Mouse (Mus musculus): Measurements from ENCODE around the gene Kmo. TPM values are rescaled to one million over a fixed set of nuclear protein-coding genes. Genes with fewer than 3 reads are reported as not detected.

Gene Kmo
- polyA plus RNA-seq, 1 experiment from 2014 or later: 1.1 TPM

- Histone ChIP-seq H3K9me3 (no peaks in the 10 kb centered on the region), H3K36me3 (peaks cover 35% of the 10 kb centered on the region), H3K4me3 (replicated peaks) (no peak overlapping the region), H3K9ac (no peak overlapping the region), H3K27ac (peak overlapping the region; percentile 54), H3K27me3 (replicated peaks) (no peaks in the 10 kb centered on the region), H3K4me1 (no peaks in the 10 kb centered on the region), H3K4me2 (no peak overlapping the region)
- peak; percentile 85 for ATAC-seq (ENCODE audit: insufficient read depth, low FRiP score, low read depth)
- 71% methylated on average over 18 of the region's 18 CpGs for WGBS
Measured at GRCm38 (mm10) chr1:175607838-175608585, 12.2 kb upstream of the Kmo start.

GRCm38 (mm10) chr1:175608708-175609107 is 11.5 kb upstream of the Kmo start:
- no peak for ATAC-seq (ENCODE audit: insufficient read depth, low FRiP score, low read depth)
- Histone ChIP-seq H3K4me3 (replicated peaks) (no peak overlapping the region), H3K27ac (peak overlapping the region; percentile 42; the same call in 1 of the 2 replicates), H3K9me3 (no peaks in the 10 kb centered on the region), H3K4me2 (no peak overlapping the region), H3K36me3 (peaks cover 33% of the 10 kb centered on the region), H3K4me1 (no peaks in the 10 kb centered on the region), H3K9ac (no peak overlapping the region), H3K27me3 (replicated peaks) (no peaks in the 10 kb centered on the region)
- WGBS: 90% methylated on average over 3 of the region's 3 CpGs

GRCm38 (mm10) chr1:175614992-175615391 is 5.2 kb upstream of the Kmo start:
- Histone ChIP-seq H3K27ac (no peak overlapping the region), H3K27me3 (replicated peaks) (no peaks in the 10 kb centered on the region), H3K9ac (no peak overlapping the region), H3K4me3 (replicated peaks) (no peak overlapping the region), H3K4me1 (no peaks in the 10 kb centered on the region), H3K9me3 (no peaks in the 10 kb centered on the region), H3K4me2 (no peak overlapping the region), H3K36me3 (peaks cover 56% of the 10 kb centered on the region)
- ATAC-seq (ENCODE audit: insufficient read depth, low FRiP score, low read depth): no peak
- 94% methylated on average over 9 of the region's 9 CpGs for WGBS

- no peaks in the 10 kb centered on the region for H3K9me3 ChIP-seq
- WGBS: 75% methylated on average over 6 of the region's 6 CpGs
- no peak overlapping the region for H3K9ac ChIP-seq
- H3K27ac ChIP-seq: no peak overlapping the region
- H3K4me3 ChIP-seq (replicated peaks): no peak overlapping the region
- no peaks in the 10 kb centered on the region for H3K27me3 ChIP-seq (replicated peaks)
- H3K4me2 ChIP-seq: no peak overlapping the region; the same call in 1 of the 2 replicates
- H3K4me1 ChIP-seq: peaks cover 10% of the 10 kb centered on the region
- H3K36me3 ChIP-seq: no peaks in the 10 kb centered on the region
- ATAC-seq (ENCODE audit: insufficient read depth, low FRiP score, low read depth): no peak
Measured at GRCm38 (mm10) chr1:175623656-175624055, 3.5 kb downstream of the Kmo start.

- Histone ChIP-seq H3K4me2 (peak within 1 kb of the TSS; percentile 73), H3K4me1 (peaks cover 10% of the 10 kb centered on the region), H3K9me3 (no peaks in the 10 kb centered on the region), H3K27ac (peak within 1 kb of the TSS; percentile 81), H3K4me3 (replicated peaks) (peak within 1 kb of the TSS; percentile 77), H3K27me3 (replicated peaks) (no peaks in the 10 kb centered on the region), H3K9ac (peak within 1 kb of the TSS; percentile 65), H3K36me3 (no peaks in the 10 kb centered on the region)
- under 1% methylated on average over 58 of the region's 58 CpGs for WGBS
- ATAC-seq (ENCODE audit: insufficient read depth, low FRiP score, low read depth): peak; percentile 100
Measured at GRCm38 (mm10) chr1:175625257-175625879, 5.2 kb downstream of the Kmo start, which contains the start of gene Fh1. Gene Fh1, minus strand, starts transcription at chr1:175625635.

GRCm38 (mm10) chr1:175625990-175626692 is 6.0 kb downstream of the Kmo start:
- Histone ChIP-seq H3K9ac (no peak overlapping the region), H3K9me3 (no peaks in the 10 kb centered on the region), H3K36me3 (no peaks in the 10 kb centered on the region), H3K27ac (peak overlapping the region; percentile 81), H3K27me3 (replicated peaks) (no peaks in the 10 kb centered on the region), H3K4me3 (replicated peaks) (peak overlapping the region; percentile 77), H3K4me1 (peaks cover 10% of the 10 kb centered on the region), H3K4me2 (peak overlapping the region; percentile 73)
- WGBS: 63% methylated on average over 1 of the region's 1 CpGs
- ATAC-seq (ENCODE audit: insufficient read depth, low FRiP score, low read depth): no peak

- Histone ChIP-seq H3K9ac (no peak overlapping the region), H3K4me2 (no peak overlapping the region), H3K9me3 (no peaks in the 10 kb centered on the region), H3K27me3 (replicated peaks) (no peaks in the 10 kb centered on the region), H3K4me3 (replicated peaks) (no peak overlapping the region), H3K27ac (no peak overlapping the region), H3K36me3 (no peaks in the 10 kb centered on the region), H3K4me1 (peaks cover 5% of the 10 kb centered on the region)
- no peak for ATAC-seq (ENCODE audit: insufficient read depth, low FRiP score, low read depth)
- WGBS: 77% methylated on average over 6 of the region's 6 CpGs
Measured at GRCm38 (mm10) chr1:175629248-175629647, 9.1 kb downstream of the Kmo start.

- Histone ChIP-seq H3K27ac (no peak overlapping the region), H3K27me3 (replicated peaks) (no peaks in the 10 kb centered on the region), H3K4me3 (replicated peaks) (no peak overlapping the region), H3K4me1 (no peaks in the 10 kb centered on the region), H3K9me3 (no peaks in the 10 kb centered on the region), H3K36me3 (no peaks in the 10 kb centered on the region), H3K9ac (no peak overlapping the region), H3K4me2 (no peak overlapping the region)
- no peak for ATAC-seq (ENCODE audit: insufficient read depth, low FRiP score, low read depth)
- WGBS: 79% methylated on average over 5 of the region's 5 CpGs
Measured at GRCm38 (mm10) chr1:175630345-175630744, 10.2 kb downstream of the Kmo start.

- H3K9me3 ChIP-seq: no peaks in the 10 kb centered on the region
- no peak for ATAC-seq (ENCODE audit: insufficient read depth, low FRiP score, low read depth)
- 80% methylated on average over 3 of the region's 3 CpGs for WGBS
Measured at GRCm38 (mm10) chr1:175631080-175631479, 10.9 kb downstream of the Kmo start.

GRCm38 (mm10) chr1:175631721-175632221 is 11.6 kb downstream of the Kmo start:
- no peak for ATAC-seq (ENCODE audit: insufficient read depth, low FRiP score, low read depth)

More at GRCm38 (mm10) chr1:175631080-175631479, 10.9 kb downstream of the Kmo start:
- H3K4me1 ChIP-seq: no peaks in the 10 kb centered on the region
- no peak overlapping the region for H3K4me2 ChIP-seq
- H3K36me3 ChIP-seq: no peaks in the 10 kb centered on the region
- H3K27ac ChIP-seq: no peak overlapping the region
- H3K4me3 ChIP-seq (replicated peaks): no peak overlapping the region
- no peak overlapping the region for H3K9ac ChIP-seq
- H3K27me3 ChIP-seq (replicated peaks): no peaks in the 10 kb centered on the region

GRCm38 (mm10) chr1:175632470-175632869 is 12.3 kb downstream of the Kmo start:
- Histone ChIP-seq H3K9me3 (no peaks in the 10 kb centered on the region), H3K4me1 (no peaks in the 10 kb centered on the region), H3K27me3 (replicated peaks) (no peaks in the 10 kb centered on the region), H3K36me3 (no peaks in the 10 kb centered on the region), H3K27ac (no peak overlapping the region), H3K4me3 (replicated peaks) (no peak overlapping the region), H3K4me2 (no peak overlapping the region), H3K9ac (no peak overlapping the region)
- no peak for ATAC-seq (ENCODE audit: insufficient read depth, low FRiP score, low read depth)
- WGBS: 97% methylated on average over 14 of the region's 14 CpGs

More at GRCm38 (mm10) chr1:175631721-175632221, 11.6 kb downstream of the Kmo start:
- Histone ChIP-seq H3K9me3 (no peaks in the 10 kb centered on the region), H3K27ac (no peak overlapping the region), H3K27me3 (replicated peaks) (no peaks in the 10 kb centered on the region), H3K4me1 (no peaks in the 10 kb centered on the region), H3K9ac (no peak overlapping the region), H3K36me3 (no peaks in the 10 kb centered on the region), H3K4me3 (replicated peaks) (no peak overlapping the region), H3K4me2 (no peak overlapping the region)
- WGBS: 71% methylated on average over 10 of the region's 10 CpGs

GRCm38 (mm10) chr1:175637677-175638076 is 17.5 kb downstream of the Kmo start:
- H3K4me2 ChIP-seq: no peak overlapping the region
- no peak overlapping the region for H3K9ac ChIP-seq
- no peak for ATAC-seq (ENCODE audit: insufficient read depth, low FRiP score, low read depth)
- no peaks in the 10 kb centered on the region for H3K9me3 ChIP-seq
- H3K27ac ChIP-seq: no peak overlapping the region
- no peaks in the 10 kb centered on the region for H3K27me3 ChIP-seq (replicated peaks)
- WGBS: 68% methylated on average over 7 of the region's 7 CpGs
- no peak overlapping the region for H3K4me3 ChIP-seq (replicated peaks)
- no peaks in the 10 kb centered on the region for H3K36me3 ChIP-seq
- no peaks in the 10 kb centered on the region for H3K4me1 ChIP-seq

Measured in stomach, embryonic 15.5 days (tissue).